7 mouse cellular contexts compared by ENCODE assay signal in genomic region chr5:90890519-90891463, GRCm38 (mm10). TPM values are rescaled to one million over a fixed set of nuclear protein-coding genes. Genes with fewer than 3 reads are reported as not detected.
DNase-seq lines count a peak whose midpoint lies in the region; ATAC-seq and TF ChIP-seq lines count a peak whose summit lies in the region.

TSS of gene Cxcl1 (plus strand) at chr5:90891241.

- in situ Hi-C loops in Patski (cut with MboI; ENCODE audit: low pct_unique_long_range_greater_than_20kb): loop anchor here (25.0 kb wide), 1 partner anchor 1428 kb away; the partner anchor contains the start of gene Gc

- H3K9me3 ChIP-seq in intestine, embryonic 16.5 days (ENCODE audit: control insufficient read depth, low read length): no peaks in the 10 kb centered on the region
- no peaks in the 10 kb centered on the region for H3K9me3 ChIP-seq in liver, postnatal 0 days (ENCODE audit: low read length)
- H3K9me3 ChIP-seq in neural tube, embryonic 12.5 days: no peaks in the 10 kb centered on the region

- H3K9ac ChIP-seq in intestine, embryonic 16.5 days (ENCODE audit: low read depth, low read length): peak within 1 kb of the TSS; percentile 75
- peak within 1 kb of the TSS; percentile 39 for H3K9ac ChIP-seq in liver, postnatal 0 days (replicated peaks)
- peak within 1 kb of the TSS; percentile 22 for H3K9ac ChIP-seq in neural tube, embryonic 12.5 days

- TF ChIP-seq EP300 in liver, postnatal 0 days (IDR thresholded peaks at IDR 0.05; ENCODE audit: low read depth): peak; percentile 24; the same call in 1 of the 2 replicates

- peak; percentile 49 for TF ChIP-seq CTCF in Patski (IDR thresholded peaks at IDR 0.05)
- no peak; the same call in 1 of the 2 replicates for TF ChIP-seq CTCF in liver, postnatal 0 days (IDR thresholded peaks at IDR 0.05; ENCODE audit: low read depth)

- CTCF ChIA-PET in Patski (lab: Charles Lee): interaction anchor here (0.8 to 6.6 kb wide), 16 partner anchors 10 to 290 kb away, joined by 3 to 55 read pairs (median 4); partner anchors contain the start of gene Cxcl2

- no peak for DNase-seq in Patski (ENCODE audit: low read depth, low spot score)
- DNase-seq in cerebellum, postnatal 25 days: peak; percentile 29 to 52
- peak; percentile 72 for DNase-seq in liver, postnatal 0 days
- no peak for DNase-seq in thymus, adult 18-20 months

- H3K27ac ChIP-seq in intestine, embryonic 16.5 days (ENCODE audit: low read length): peak within 1 kb of the TSS; percentile 45
- peak within 1 kb of the TSS; percentile 82 for H3K27ac ChIP-seq in liver, postnatal 0 days (ENCODE audit: low read depth)
- no peak within 1 kb of the TSS for H3K27ac ChIP-seq in neural tube, embryonic 12.5 days

- ATAC-seq in Patski: peak; percentile 89
- ATAC-seq in granulocyte monocyte progenitor cell, adult 5-6 weeks (replicated peaks; ENCODE audit: poor library complexity, severe bottlenecking): peak; percentile 46
- ATAC-seq in intestine, embryonic 16.5 days: peak; percentile 91
- ATAC-seq in liver, postnatal 0 days: peak; percentile 91
- ATAC-seq in neural tube, embryonic 12.5 days (ENCODE audit: low FRiP score, low read depth): peak; percentile 87

- no peaks in the 10 kb centered on the region for H3K27me3 ChIP-seq in Patski
- no peaks in the 10 kb centered on the region for H3K27me3 ChIP-seq in intestine, embryonic 16.5 days (replicated peaks; ENCODE audit: control insufficient read depth, insufficient read depth, low read length)
- no peaks in the 10 kb centered on the region for H3K27me3 ChIP-seq in liver, postnatal 0 days (ENCODE audit: insufficient read depth, low read length)
- H3K27me3 ChIP-seq in neural tube, embryonic 12.5 days (replicated peaks): 0 out of 2 replicates have a peak, but pooled peaks cover 5% of the 10 kb centered on the region

- peak within 1 kb of the TSS; percentile 55 for H3K4me3 ChIP-seq in intestine, embryonic 16.5 days (ENCODE audit: low read length)
- peak within 1 kb of the TSS; percentile 40 for H3K4me3 ChIP-seq in liver, postnatal 0 days (ENCODE audit: low read depth, low read length)
- H3K4me3 ChIP-seq in neural tube, embryonic 12.5 days: peak within 1 kb of the TSS; percentile 40

- 8% methylated on average over 28 of the region's 30 CpGs for WGBS in intestine, embryonic 16.5 days
- 9% methylated on average over 30 of the region's 30 CpGs for WGBS in liver, postnatal 0 days (ENCODE audit: insufficient replicate concordance)
- WGBS in neural tube, embryonic 12.5 days: 9% methylated on average over 30 of the region's 30 CpGs

- 0 out of 2 replicates have a peak, but pooled peaks cover 2% of the 10 kb centered on the region for H3K4me1 ChIP-seq in intestine, embryonic 16.5 days (ENCODE audit: control insufficient read depth, insufficient read depth, low read length)
- H3K4me1 ChIP-seq in liver, postnatal 0 days (ENCODE audit: insufficient read depth): no peaks in the 10 kb centered on the region
- H3K4me1 ChIP-seq in neural tube, embryonic 12.5 days: peaks cover 9% of the 10 kb centered on the region

- peak within 1 kb of the TSS; percentile 92 for H3K4me2 ChIP-seq in intestine, embryonic 16.5 days (ENCODE audit: low read depth, low read length)
- peak within 1 kb of the TSS; percentile 65 for H3K4me2 ChIP-seq in liver, postnatal 0 days (ENCODE audit: low read depth, low read length)
- peak within 1 kb of the TSS; percentile 85 for H3K4me2 ChIP-seq in neural tube, embryonic 12.5 days (replicated peaks)

- H3K36me3 ChIP-seq in intestine, embryonic 16.5 days (ENCODE audit: control insufficient read depth, insufficient read depth, low read length): no peaks in the 10 kb centered on the region
- no peaks in the 10 kb centered on the region for H3K36me3 ChIP-seq in liver, postnatal 0 days (replicated peaks; ENCODE audit: insufficient read depth, low read length)
- no peaks in the 10 kb centered on the region for H3K36me3 ChIP-seq in neural tube, embryonic 12.5 days

- POLR2A ChIA-PET in Patski (lab: Charles Lee): interaction anchor here (0.9 to 2.1 kb wide), 3 partner anchors 9 to 42 kb away, joined by 4 to 12 read pairs (median 4); no protein-coding TSS in a partner anchor

RNA-seq across cellular contexts. Expression of gene Cxcl1, which starts in this region (rescaled TPM):
- 86.7 TPM for polyA plus RNA-seq in Patski (2021)
- total RNA-seq in granulocyte monocyte progenitor cell, adult 5-6 weeks (2014; fragmentation: Nextera tagmentation): not detected in 2 replicates
- 0.36 and 2.2 TPM in 2 replicates for total RNA-seq in granulocyte monocyte progenitor cell, adult 5-6 weeks (2017)
- 0.73 and 0.76 TPM in 2 replicates for polyA plus RNA-seq in intestine, embryonic 16.5 days (2015; fragmentation: Nextera tagmentation; extraction: Ambion mirVana)
- polyA plus RNA-seq in liver, postnatal 0 days (2015; fragmentation: Nextera tagmentation; extraction: Ambion mirVana): 2.1 and 2.2 TPM in 2 replicates
- not detected in 2 replicates for polyA plus RNA-seq in neural tube, embryonic 12.5 days (2016; fragmentation: Nextera tagmentation; extraction: Ambion mirVana)

Comparison
In these comparisons a context has a peak if more than half of its experiments do, and no peak if none do; other contexts are left out.
1. RNA of gene Cxcl1 (polyA plus RNA-seq): 86.7 TPM in Patski (single experiment); 2.1 to 2.2 TPM in liver, postnatal 0 days, 0.73 to 0.76 TPM in intestine, embryonic 16.5 days and not detected in neural tube, embryonic 12.5 days; every median in the first group is over 10 times any median in the second.
2. Peak in ATAC-seq, H3K4me3 ChIP-seq, H3K27ac ChIP-seq, H3K9ac ChIP-seq and H3K4me2 ChIP-seq in intestine, embryonic 16.5 days; RNA of the gene not detected or under 1 TPM.
3. Peak in ATAC-seq, H3K4me3 ChIP-seq, H3K9ac ChIP-seq and H3K4me2 ChIP-seq in neural tube, embryonic 12.5 days; RNA of the gene not detected or under 1 TPM.
4. DNase-seq: peak in cerebellum, postnatal 25 days (2 of 2) and liver, postnatal 0 days (single experiment); none in Patski (single experiment) and thymus, adult 18-20 months (0 of 2).
5. H3K9ac ChIP-seq: peak in every context shown above with its lines; median percentile 75 in intestine, embryonic 16.5 days; 39 in liver, postnatal 0 days; 22 in neural tube, embryonic 12.5 days.
6. Peak in every context shown above with its lines, with median percentiles within 50 percentile points of each other: ATAC-seq, H3K4me2 ChIP-seq and H3K4me3 ChIP-seq.